Mouse (Mus musculus) thymus, adult 2 months (tissue): Measurements from ENCODE around the gene Clasp1. TPM values are rescaled to one million over a fixed set of nuclear protein-coding genes. Genes with fewer than 3 reads are reported as not detected.

Source experiments
- DNase-seq: peaks from one replicate; pipeline ENCODE4 v3.0.0; 2021
- H3K27ac ChIP-seq: fragments of 200-500 bp; 2 replicates; pipeline ENCODE4 v1.5.1; 2012; ENCODE audit warnings: low read length, control low read depth; ENCODE audit not compliant: control insufficient read depth, insufficient read depth
- H3K27me3 ChIP-seq: fragments of 200-500 bp; 2 replicates; pipeline ENCODE4 v1.6.1; 2012; ENCODE audit warnings: mild to moderate bottlenecking, low read length, moderate library complexity, mixed read lengths; ENCODE audit not compliant: control insufficient read depth, insufficient read depth
- H3K36me3 ChIP-seq: fragments of 200-500 bp; 2 replicates; pipeline ENCODE4 v1.6.1; 2012; ENCODE audit warnings: mild to moderate bottlenecking, low read length, moderate library complexity; ENCODE audit not compliant: control insufficient read depth, insufficient read depth
- H3K4me1 ChIP-seq: fragments of 200-500 bp; replicated peaks from 2 replicates; pipeline ENCODE4 v1.6.1; 2012; ENCODE audit warnings: low read length; ENCODE audit not compliant: control insufficient read depth, insufficient read depth
- H3K4me3 ChIP-seq: fragments of 200-500 bp; 2 replicates; pipeline ENCODE4 v1.5.1; 2012; ENCODE audit warnings: mild to moderate bottlenecking, low read length, control low read depth, moderate library complexity; ENCODE audit not compliant: control insufficient read depth, insufficient read depth
- CTCF ChIP-seq: fragments of 200-500 bp; IDR thresholded peaks from 2 replicates; pipeline ENCODE4 v1.5.1; 2012; ENCODE audit warnings: mild to moderate bottlenecking, control low read depth, low read length, moderate library complexity, borderline replicate concordance; ENCODE audit not compliant: control insufficient read depth, poor library complexity, insufficient read depth; ENCODE audit errors: extremely low read depth
- POLR2A ChIP-seq: fragments of 200-500 bp; IDR thresholded peaks from 2 replicates; pipeline ENCODE4 v1.6.1; 2012; ENCODE audit warnings: mild to moderate bottlenecking, low read length, control low read depth, moderate library complexity; ENCODE audit not compliant: control insufficient read depth, poor library complexity, insufficient read depth; ENCODE audit errors: extremely low read depth
- WGBS: fragments of 180-500 bp; shearing (Covaris S2); methylation state at CpG from one replicate; pipeline ENCODE4 v1.1.7; 2018; 5-methylcytosine and 5-hydroxymethylcytosine counted together
- polyA plus RNA-seq: library from polyadenylated mRNA; depleted of rRNA; stranded (reverse); fragments of >200 nt; gene quantifications from 2 replicates; pipeline ENCODE4 v1.2.3, GENCODE M21; 2012; rRNA removed

The Clasp1 gene
- 38.4 and 39.6 TPM in 2 replicates for polyA plus RNA-seq

DNA sequence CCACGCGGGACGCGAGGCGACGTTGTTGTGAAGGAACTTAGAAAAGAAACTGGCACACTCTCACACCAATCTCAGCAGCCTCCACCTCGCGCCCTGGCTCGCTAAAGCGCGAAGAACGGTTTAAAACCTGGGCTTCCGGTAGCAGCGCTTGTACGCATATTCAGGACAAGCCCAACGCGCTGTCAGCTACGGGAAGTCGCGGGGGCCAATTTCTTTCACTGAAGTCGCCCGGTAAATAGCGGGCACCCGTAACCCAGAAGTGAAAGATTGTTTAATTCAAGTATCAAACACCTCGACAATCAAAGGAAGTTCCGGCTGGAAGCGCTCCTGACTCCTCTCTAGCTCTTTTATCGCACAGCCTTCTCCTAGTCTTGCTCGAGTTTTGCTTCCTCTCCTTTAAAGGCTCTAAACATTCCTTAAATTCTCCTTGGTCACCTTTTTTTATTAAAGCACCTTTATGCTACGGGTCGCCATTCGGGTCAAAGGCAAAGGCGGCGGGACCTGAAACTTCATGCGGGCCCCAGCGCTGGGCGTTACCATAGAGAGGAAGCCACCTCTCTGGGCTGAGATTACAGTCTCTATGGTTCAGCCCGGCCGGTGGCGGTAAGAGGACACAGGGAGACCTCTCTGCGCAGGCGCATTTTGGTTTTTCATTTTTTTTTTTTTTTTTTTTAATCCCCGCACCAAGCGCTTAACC, at the start of gene Clasp1:
Clasp1 (plus strand) TSS at position 302 of the 697 bp plus-strand sequence.
- peak within 1 kb of the TSS; percentile 95 for H3K4me3 ChIP-seq
- no peaks in the 10 kb centered on the region for H3K36me3 ChIP-seq
- H3K27ac ChIP-seq: peak within 1 kb of the TSS; percentile 85
- H3K4me1 ChIP-seq: peaks cover 4% of the 10 kb centered on the region
- WGBS: under 1% methylated on average over 44 of the region's 44 CpGs
- H3K27me3 ChIP-seq: no peaks in the 10 kb centered on the region
- TF ChIP-seq CTCF: 0 out of 2 replicates have a peak, but pooled peaks have one; percentile 21
- TF ChIP-seq POLR2A: peak; percentile 85
- DNase-seq: peak; percentile 95

GRCm38 (mm10) chr1:118343649-118344435, 45.0 kb upstream of the Clasp1 start:
- H3K36me3 ChIP-seq: no peaks in the 10 kb centered on the region

DNA sequence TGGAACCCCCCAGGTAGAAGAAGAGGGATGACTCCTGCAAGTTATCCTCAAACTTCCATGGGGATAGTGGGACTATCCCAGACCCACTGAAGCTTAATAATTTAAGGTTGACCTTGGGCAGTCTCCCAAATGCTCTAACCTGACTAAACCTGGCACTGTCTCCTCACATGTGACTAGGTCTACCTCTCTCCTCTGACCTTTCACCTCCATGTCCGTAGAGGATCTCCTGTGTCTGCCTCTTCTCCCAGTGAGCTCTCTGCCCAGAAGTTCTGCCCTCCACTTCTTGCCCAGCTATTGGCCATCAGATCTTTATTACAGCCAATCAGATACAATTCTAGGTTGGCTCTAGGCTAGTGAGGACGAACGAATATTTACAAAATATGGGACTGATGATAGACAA, 38.9 kb upstream of the Clasp1 start:
- Histone ChIP-seq H3K27me3 (no peaks in the 10 kb centered on the region), H3K4me3 (no peak overlapping the region), H3K27ac (no peak overlapping the region), H3K4me1 (no peaks in the 10 kb centered on the region), H3K36me3 (no peaks in the 10 kb centered on the region)
- no peak for DNase-seq
- 85% methylated on average over 3 of the region's 3 CpGs for WGBS
- TF ChIP-seq CTCF (no peak), POLR2A (no peak)

More at GRCm38 (mm10) chr1:118343649-118344435, 45.0 kb upstream of the Clasp1 start:
- DNase-seq: no peak
- Histone ChIP-seq H3K4me3 (no peak overlapping the region), H3K27me3 (no peaks in the 10 kb centered on the region), H3K4me1 (no peaks in the 10 kb centered on the region), H3K27ac (no peak overlapping the region)
- no peak for TF ChIP-seq POLR2A
- TF ChIP-seq CTCF: no peak
- 62% methylated on average over 6 of the region's 6 CpGs for WGBS

- Histone ChIP-seq H3K27ac (no peak overlapping the region), H3K27me3 (no peaks in the 10 kb centered on the region), H3K4me3 (no peak overlapping the region), H3K36me3 (no peaks in the 10 kb centered on the region), H3K4me1 (no peaks in the 10 kb centered on the region)
- no peak for DNase-seq
- no peak for TF ChIP-seq CTCF
- TF ChIP-seq POLR2A: no peak
- 85% methylated on average over 6 of the region's 6 CpGs for WGBS
Measured at GRCm38 (mm10) chr1:118359071-118359761, 29.6 kb upstream of the Clasp1 start.

DNA sequence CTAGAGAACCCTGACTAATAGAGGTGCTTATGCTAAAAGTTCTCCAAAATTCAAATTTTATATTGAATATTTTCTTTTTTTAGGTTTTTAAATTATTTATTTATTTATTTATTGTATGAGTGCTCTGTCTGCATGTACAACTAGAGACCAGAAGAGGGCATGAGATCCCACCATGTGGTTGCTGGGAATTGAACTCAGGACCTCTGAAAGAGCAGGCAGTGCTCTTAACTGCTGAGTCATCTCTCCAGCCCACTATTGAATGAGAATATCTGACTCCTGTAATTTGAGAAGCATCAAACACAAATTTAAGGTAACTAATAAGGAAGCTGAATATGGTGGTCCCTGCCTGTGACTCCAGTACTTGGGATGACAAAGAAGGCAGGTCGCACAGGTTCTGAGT, 20.9 kb upstream of the Clasp1 start:
- no peaks in the 10 kb centered on the region for H3K4me1 ChIP-seq
- no peaks in the 10 kb centered on the region for H3K27me3 ChIP-seq
- no peak overlapping the region for H3K4me3 ChIP-seq
- no peak overlapping the region for H3K27ac ChIP-seq
- WGBS: 98% methylated on average over 1 of the region's 1 CpGs
- H3K36me3 ChIP-seq: no peaks in the 10 kb centered on the region
- no peak for DNase-seq
- TF ChIP-seq CTCF (no peak), POLR2A (no peak)

GRCm38 (mm10) chr1:118368721-118369461, 20.0 kb upstream of the Clasp1 start:
- H3K27me3 ChIP-seq: no peaks in the 10 kb centered on the region
- TF ChIP-seq POLR2A (no peak), CTCF (no peak)
- H3K27ac ChIP-seq: no peak overlapping the region
- DNase-seq: no peak
- no peaks in the 10 kb centered on the region for H3K36me3 ChIP-seq
- 85% methylated on average over 3 of the region's 3 CpGs for WGBS
- no peak overlapping the region for H3K4me3 ChIP-seq
- H3K4me1 ChIP-seq: no peaks in the 10 kb centered on the region
